21 mouse cellular contexts compared by ENCODE assay signal in genomic region chr17:33714779-33715178, GRCm38 (mm10). TPM values are rescaled to one million over a fixed set of nuclear protein-coding genes. Genes with fewer than 3 reads are reported as not detected.
DNase-seq lines count a peak whose midpoint lies in the region; ATAC-seq lines count a peak whose summit lies in the region.
"Had no signal": no experiment of that assay in that cellular context is flagged by ENCODE, and none has a peak within 500 bp of the region (broad histone marks: within the 10 kb centered on the region; RNA-seq: fewer than 3 reads in every experiment).

No protein-coding gene starts in this region.

- H3K27ac ChIP-seq in liver, embryonic 11.5 days (ENCODE audit: low read depth, low read length), result peak overlapping the region; percentile 74
- H3K27ac ChIP-seq in midbrain, embryonic 15.5 days, result no peak overlapping the region
- H3K27ac ChIP-seq: forebrain, embryonic 12.5 days; heart, embryonic 15.5 days; hindbrain, embryonic 10.5 days; limb, embryonic 15.5 days had no signal

- peak; percentile 68 for DNase-seq in c-Kit-positive CD71-positive TER-119-positive erythroid progenitor cells, embryonic 14.5 days (ENCODE audit: low spot score)
- DNase-seq in liver, embryonic 11.5 days (ENCODE audit: low spot score), result no peak
- DNase-seq in adrenal gland, adult (ENCODE audit: inconsistent age in 2 of 2, low spot score in 1 of 2), result no peak
- DNase-seq: adrenal gland, adult 8-10 months; cerebellum, adult 11-12 months; cerebellum, postnatal 25 days; embryo, embryonic 11 days; gastrocnemius, postnatal 10 days; kidney, adult 2 months; kidney, postnatal 14 days; lung, postnatal 10 days; retina, postnatal 1 day; thymus, postnatal 14 days had no signal

- 44% methylated on average over 1 of the region's 1 CpGs for WGBS in liver, embryonic 11.5 days
- 90% methylated on average over 1 of the region's 1 CpGs for WGBS in midbrain, embryonic 15.5 days

- H3K9me3 ChIP-seq in megakaryocyte, embryonic 14.5 days, result peaks cover 6% of the 10 kb centered on the region; the same call in 1 of the 2 replicates
- no peaks in the 10 kb centered on the region for H3K9me3 ChIP-seq in liver, embryonic 11.5 days (ENCODE audit: control insufficient read depth, low read length)
- H3K9me3 ChIP-seq in midbrain, embryonic 15.5 days, result no peaks in the 10 kb centered on the region
- H3K9me3 ChIP-seq: forebrain, embryonic 12.5 days; heart, embryonic 15.5 days; hindbrain, embryonic 10.5 days; limb, embryonic 15.5 days had no signal

- H3K4me1 ChIP-seq in megakaryocyte, embryonic 14.5 days, result peaks cover 81% of the 10 kb centered on the region
- peaks cover 40% of the 10 kb centered on the region for H3K4me1 ChIP-seq in liver, embryonic 11.5 days (replicated peaks; ENCODE audit: control insufficient read depth, insufficient read depth, low read length)
- peaks cover 4% of the 10 kb centered on the region; the same call in 1 of the 2 replicates for H3K4me1 ChIP-seq in midbrain, embryonic 15.5 days

- peak overlapping the region; percentile 84 for H3K4me3 ChIP-seq in megakaryocyte, embryonic 14.5 days (replicated peaks)
- 0 out of 2 replicates have a peak overlapping the region, but pooled peaks have one; percentile 15 for H3K4me3 ChIP-seq in liver, embryonic 11.5 days (ENCODE audit: low read depth, low read length)
- H3K4me3 ChIP-seq in midbrain, embryonic 15.5 days, result no peak overlapping the region
- H3K4me3 ChIP-seq: forebrain, embryonic 12.5 days; heart, embryonic 15.5 days; hindbrain, embryonic 10.5 days; limb, embryonic 15.5 days had no signal

- peak overlapping the region; percentile 54 for H3K9ac ChIP-seq in liver, embryonic 11.5 days (ENCODE audit: low read depth, low read length)
- H3K9ac ChIP-seq in midbrain, embryonic 15.5 days, result no peak overlapping the region
- H3K9ac ChIP-seq: forebrain, embryonic 12.5 days; heart, embryonic 15.5 days; limb, embryonic 15.5 days had no signal

- ATAC-seq in megakaryocyte, adult 5-6 weeks (ENCODE audit: poor library complexity, severe bottlenecking), result no peak
- peak; percentile 58 for ATAC-seq in liver, embryonic 11.5 days (replicated peaks; ENCODE audit: low FRiP score)
- peak; percentile 20; the same call in 1 of the 2 replicates for ATAC-seq in megakaryocyte progenitor cell, adult 5-6 weeks (replicated peaks; ENCODE audit: poor library complexity)
- ATAC-seq in midbrain, embryonic 15.5 days (replicated peaks), result no peak

- no peaks in the 10 kb centered on the region for H3K27me3 ChIP-seq in megakaryocyte, embryonic 14.5 days (replicated peaks)
- H3K27me3 ChIP-seq in liver, embryonic 11.5 days (replicated peaks; ENCODE audit: control insufficient read depth, insufficient read depth, low read length), result no peaks in the 10 kb centered on the region
- H3K27me3 ChIP-seq in midbrain, embryonic 15.5 days (replicated peaks), result no peaks in the 10 kb centered on the region
- H3K27me3 ChIP-seq: forebrain, embryonic 12.5 days; heart, embryonic 15.5 days; limb, embryonic 15.5 days had no signal

- H3K36me3 ChIP-seq in megakaryocyte, embryonic 14.5 days (replicated peaks; ENCODE audit: low read length), result peaks cover 71% of the 10 kb centered on the region
- H3K36me3 ChIP-seq in liver, embryonic 11.5 days (ENCODE audit: control insufficient read depth, insufficient read depth, low read length), result peaks cover 7% of the 10 kb centered on the region; the same call in 1 of the 2 replicates
- H3K36me3 ChIP-seq in midbrain, embryonic 15.5 days (replicated peaks), result no peaks in the 10 kb centered on the region
- H3K36me3 ChIP-seq: heart, embryonic 15.5 days had no signal

- peak overlapping the region; percentile 58 for H3K4me2 ChIP-seq in liver, embryonic 11.5 days
- no peak overlapping the region for H3K4me2 ChIP-seq in midbrain, embryonic 15.5 days
- H3K4me2 ChIP-seq: forebrain, embryonic 12.5 days; heart, embryonic 15.5 days; limb, embryonic 15.5 days had no signal

RNA-seq across cellular contexts. Expression of gene March2, which starts 3.7 kb away (rescaled TPM):
- polyA plus RNA-seq in megakaryocyte, embryonic 14.5 days (2012; ENCODE audit: insufficient read depth, low replicate concordance), result 77.9 and 126 TPM in 2 replicates
- 51.4 and 64.2 TPM in 2 replicates for total RNA-seq in megakaryocyte, adult 5-6 weeks (2015)
- 42.7 and 46.6 TPM in 2 replicates for total RNA-seq in megakaryocyte, adult 5-6 weeks (2017)
- polyA plus RNA-seq in liver, embryonic 11.5 days (2014; fragmentation: Nextera tagmentation; extraction: Ambion mirVana), result 92.1 and 95.7 TPM in 2 replicates
- 36.3 and 38.8 TPM in 2 replicates for total RNA-seq in megakaryocyte progenitor cell, adult 5-6 weeks (2015)
- 22.8 and 31.4 TPM in 2 replicates for total RNA-seq in megakaryocyte progenitor cell, adult 5-6 weeks (2017)
- 71.2 and 79.2 TPM in 2 replicates for polyA plus RNA-seq in midbrain, embryonic 15.5 days (2015; fragmentation: Nextera tagmentation; extraction: Ambion mirVana)

RNA-seq across cellular contexts. Expression of gene Hnrnpm, which starts 28.1 kb away (rescaled TPM):
- polyA plus RNA-seq in megakaryocyte, embryonic 14.5 days (2012; ENCODE audit: insufficient read depth, low replicate concordance), result 70.4 and 414 TPM in 2 replicates
- total RNA-seq in megakaryocyte, adult 5-6 weeks (2015), result 362 and 391 TPM in 2 replicates
- 264 and 265 TPM in 2 replicates for total RNA-seq in megakaryocyte, adult 5-6 weeks (2017)
- 410 and 431 TPM in 2 replicates for polyA plus RNA-seq in liver, embryonic 11.5 days (2014; fragmentation: Nextera tagmentation; extraction: Ambion mirVana)
- total RNA-seq in megakaryocyte progenitor cell, adult 5-6 weeks (2015), result 496 and 582 TPM in 2 replicates
- 298 and 344 TPM in 2 replicates for total RNA-seq in megakaryocyte progenitor cell, adult 5-6 weeks (2017)
- 197 and 208 TPM in 2 replicates for polyA plus RNA-seq in midbrain, embryonic 15.5 days (2015; fragmentation: Nextera tagmentation; extraction: Ambion mirVana)

RNA-seq across cellular contexts. Expression of gene Rab11b, which starts 45.6 kb away (rescaled TPM):
- 140 and 309 TPM in 2 replicates for polyA plus RNA-seq in megakaryocyte, embryonic 14.5 days (2012; ENCODE audit: insufficient read depth, low replicate concordance)
- 94.0 and 104 TPM in 2 replicates for total RNA-seq in megakaryocyte, adult 5-6 weeks (2015)
- 26.7 and 41.1 TPM in 2 replicates for total RNA-seq in megakaryocyte, adult 5-6 weeks (2017)
- 184 and 199 TPM in 2 replicates for polyA plus RNA-seq in liver, embryonic 11.5 days (2014; fragmentation: Nextera tagmentation; extraction: Ambion mirVana)
- 75.7 and 89.0 TPM in 2 replicates for total RNA-seq in megakaryocyte progenitor cell, adult 5-6 weeks (2015)
- total RNA-seq in megakaryocyte progenitor cell, adult 5-6 weeks (2017), result 24.4 and 30.6 TPM in 2 replicates
- polyA plus RNA-seq in midbrain, embryonic 15.5 days (2015; fragmentation: Nextera tagmentation; extraction: Ambion mirVana), result 630 and 639 TPM in 2 replicates

Comparison
In these comparisons a context has a peak if more than half of its experiments do, and no peak if none do; other contexts are left out.
1. ATAC-seq: peak in liver, embryonic 11.5 days (single experiment) and megakaryocyte progenitor cell, adult 5-6 weeks (single experiment); none in megakaryocyte, adult 5-6 weeks (single experiment) and midbrain, embryonic 15.5 days (single experiment).